Mouse (Mus musculus) forebrain, embryonic 10.5 days (tissue): ENCODE measurements at regions not wholly inside any gene's neighbourhood (a gene's known extent, or its start where the extent isn't known, plus 50 kb on each side); places are given as distances from the start of the nearest gene placed in this dataset.

Experiments used
- DNase-seq: peaks from one replicate; pipeline ENCODE4 v3.0.0-alpha.2; 2017; ENCODE audit warnings: low spot score; ENCODE audit errors: extremely low spot score
- H3K27ac ChIP-seq: fragments of 300-500 bp; sonication (generic); 2 replicates; pipeline ENCODE4 v1.5.1; 2016; ENCODE audit warnings: mild to moderate bottlenecking
- H3K27me3 ChIP-seq: fragments of 300-500 bp; sonication (generic); 2 replicates; pipeline ENCODE4 v1.6.1; 2016; ENCODE audit warnings: mild to moderate bottlenecking; ENCODE audit not compliant: poor library complexity, severe bottlenecking
- H3K36me3 ChIP-seq: fragments of 300-500 bp; sonication (generic); replicated peaks from 2 replicates; pipeline ENCODE4 v1.6.1; 2016; ENCODE audit warnings: mild to moderate bottlenecking, moderate library complexity
- H3K4me1 ChIP-seq: fragments of 300-500 bp; sonication (generic); 2 replicates; pipeline ENCODE4 v1.6.1; 2016
- H3K4me3 ChIP-seq: fragments of 300-500 bp; sonication (generic); 2 replicates; pipeline ENCODE4 v1.5.1; 2016; ENCODE audit warnings: mild to moderate bottlenecking, moderate library complexity
- H3K9me3 ChIP-seq: fragments of 300-500 bp; sonication (generic); 2 replicates; pipeline ENCODE4 v1.6.1; 2016; ENCODE audit warnings: mild to moderate bottlenecking, moderate library complexity
- WGBS: fragments of 180-500 bp; shearing (Covaris S2); methylation state at CpG from one replicate; pipeline ENCODE4 v1.1.7; 2016; 5-methylcytosine and 5-hydroxymethylcytosine counted together

GRCm38 (mm10) chr2:123816627-123817026 is 273.1 kb upstream of the Sema6d start:
- Histone ChIP-seq H3K9me3 (no peaks in the 10 kb centered on the region), H3K4me1 (peaks cover 16% of the 10 kb centered on the region), H3K27me3 (no peaks in the 10 kb centered on the region), H3K27ac (no peak overlapping the region), H3K4me3 (no peak overlapping the region), H3K36me3 (no peaks in the 10 kb centered on the region)
- WGBS, result 84% methylated on average over 2 of the region's 2 CpGs
- no peak for DNase-seq

GRCm38 (mm10) chr2:123833540-123834136 is 256.1 kb upstream of the Sema6d start:
- 42% methylated on average over 1 of the region's 1 CpGs for WGBS

More at GRCm38 (mm10) chr2:123833540-123834136, 256.1 kb upstream of the Sema6d start:
- Histone ChIP-seq H3K27me3 (no peaks in the 10 kb centered on the region), H3K27ac (no peak overlapping the region), H3K9me3 (no peaks in the 10 kb centered on the region), H3K4me3 (no peak overlapping the region), H3K36me3 (no peaks in the 10 kb centered on the region), H3K4me1 (peaks cover 7% of the 10 kb centered on the region)
- DNase-seq, result no peak
